Mouse (Mus musculus) kidney, postnatal 36 days (tissue): Measurements from ENCODE around the gene Clcf1.
A peak's percentile ranks its signal among the peaks of the same experiment; 100 is the strongest.
"Not testable (repeated sequence)": the region's sequence is repeated elsewhere in the genome, so short reads cannot be mapped to it uniquely, and the experiment has no call there.

Experiments used
- DNase-seq, 2 experiments: peaks; one replicate each; pipeline ENCODE4 v3.0.0; 2021 to 2022; ENCODE audit warnings: mixed read lengths in 2 of 2

Gene Clcf1

GRCm38 (mm10) chr19:4218784-4219183 is 4.7 kb downstream of the Clcf1 start:
- no peak for DNase-seq

DNA sequence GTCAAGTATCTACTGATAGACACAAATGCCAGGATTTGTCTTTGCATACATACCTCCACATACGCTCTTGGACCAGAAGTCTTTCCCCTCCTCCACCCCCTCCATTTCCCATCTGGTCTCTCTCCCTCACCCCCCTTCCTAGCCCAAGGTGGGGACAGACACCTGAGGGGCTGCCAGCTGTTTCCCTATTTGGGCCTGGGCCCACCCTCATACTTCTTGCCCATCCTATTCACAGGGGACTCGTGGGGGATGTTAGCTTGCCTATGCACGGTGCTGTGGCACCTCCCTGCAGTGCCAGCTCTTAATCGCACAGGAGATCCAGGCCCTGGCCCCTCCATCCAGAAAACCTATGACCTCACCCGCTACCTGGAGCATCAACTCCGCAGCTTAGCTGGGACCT is 5.9 kb downstream of the Clcf1 start:
- no peak for DNase-seq

GRCm38 (mm10) chr19:4220416-4220815 is 6.4 kb downstream of the Clcf1 start:
- no peak for DNase-seq

- DNase-seq = peak; percentile 62 to 66
Observed at GRCm38 (mm10) chr19:4220957-4221743, 7.1 kb downstream of the Clcf1 start.

- peak; percentile 76 to 79 for DNase-seq
Observed at GRCm38 (mm10) chr19:4222165-4222564, 8.1 kb downstream of the Clcf1 start.

GRCm38 (mm10) chr19:4226779-4227178 is 12.7 kb downstream of the Clcf1 start:
- no peak for DNase-seq

- no peak for DNase-seq
Observed at GRCm38 (mm10) chr19:4227446-4227845, 13.4 kb downstream of the Clcf1 start.

GRCm38 (mm10) chr19:4227894-4228678 is 14.0 kb downstream of the Clcf1 start:
- DNase-seq = peak; percentile 76 to 81

DNA sequence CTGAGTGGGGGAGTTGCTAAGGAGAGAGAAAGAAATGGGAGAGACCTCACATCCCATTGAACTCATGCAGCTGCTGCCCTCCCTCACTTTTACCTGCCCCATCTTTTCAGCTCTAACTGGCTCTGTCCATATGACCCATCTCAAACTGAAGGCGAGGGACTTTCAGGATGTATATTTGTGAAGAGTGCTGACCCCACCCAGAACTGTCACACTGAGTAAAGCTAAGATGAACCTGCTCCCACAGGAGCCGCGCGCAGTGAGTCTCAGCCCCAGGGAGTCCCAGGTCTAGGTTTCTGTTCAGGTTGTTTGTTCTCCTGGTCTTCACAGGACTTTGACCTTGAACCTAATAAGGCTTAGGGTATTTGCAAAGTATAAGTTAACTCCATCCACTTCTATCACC is 14.9 kb downstream of the Clcf1 start:
- DNase-seq = no peak

DNA sequence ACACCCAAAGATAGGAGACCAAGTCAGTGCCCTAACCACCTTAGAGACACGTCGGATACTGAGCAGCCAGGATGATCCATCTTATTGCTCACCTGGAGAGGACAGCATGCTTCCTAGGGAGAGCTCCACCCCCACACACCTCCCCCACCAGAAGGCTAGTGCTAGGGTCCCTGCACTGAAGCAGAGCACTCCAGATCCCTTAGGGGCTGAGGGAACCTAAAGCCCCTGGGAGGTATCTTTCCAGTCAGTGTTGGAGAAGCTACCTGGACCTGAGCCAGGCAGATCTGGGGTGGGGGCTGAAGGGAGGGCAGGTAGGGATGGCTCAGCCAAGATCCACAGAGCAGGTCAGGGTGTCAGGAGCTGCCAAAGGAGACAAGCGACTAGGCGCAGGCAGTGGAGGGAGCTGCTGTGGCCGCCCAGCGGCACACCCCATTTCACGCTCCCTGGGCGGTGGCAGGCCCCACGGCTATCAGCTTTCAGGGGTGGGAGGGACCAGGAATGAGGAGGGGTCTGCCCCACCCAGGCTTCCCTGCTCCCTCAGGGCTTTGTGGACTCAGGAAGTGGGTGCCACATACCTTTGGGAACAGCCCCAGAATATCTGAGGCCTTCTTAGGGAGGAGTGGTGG is 15.5 kb downstream of the Clcf1 start:
- DNase-seq = no peak

DNA sequence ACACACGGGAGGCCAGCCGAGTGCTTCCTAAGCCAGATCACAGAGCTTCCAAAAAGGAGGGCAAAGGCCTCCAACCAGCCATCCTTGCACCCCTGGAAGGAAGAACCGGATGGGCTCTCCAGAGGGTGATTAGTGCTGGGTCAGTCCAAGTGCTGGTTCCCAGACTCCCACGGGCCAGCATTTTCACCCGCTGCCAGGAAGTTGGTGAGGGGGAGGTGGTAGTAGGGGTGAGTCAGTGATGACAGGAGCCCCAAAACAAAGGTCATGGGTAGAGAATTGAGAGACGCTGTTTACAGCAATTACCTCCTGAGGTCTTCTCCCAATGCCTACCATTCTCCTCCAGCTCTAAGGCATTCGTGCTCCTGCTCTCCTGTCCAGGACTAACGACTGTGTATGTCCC is 16.4 kb downstream of the Clcf1 start:
- peak; percentile 25 to 39 for DNase-seq

DNA sequence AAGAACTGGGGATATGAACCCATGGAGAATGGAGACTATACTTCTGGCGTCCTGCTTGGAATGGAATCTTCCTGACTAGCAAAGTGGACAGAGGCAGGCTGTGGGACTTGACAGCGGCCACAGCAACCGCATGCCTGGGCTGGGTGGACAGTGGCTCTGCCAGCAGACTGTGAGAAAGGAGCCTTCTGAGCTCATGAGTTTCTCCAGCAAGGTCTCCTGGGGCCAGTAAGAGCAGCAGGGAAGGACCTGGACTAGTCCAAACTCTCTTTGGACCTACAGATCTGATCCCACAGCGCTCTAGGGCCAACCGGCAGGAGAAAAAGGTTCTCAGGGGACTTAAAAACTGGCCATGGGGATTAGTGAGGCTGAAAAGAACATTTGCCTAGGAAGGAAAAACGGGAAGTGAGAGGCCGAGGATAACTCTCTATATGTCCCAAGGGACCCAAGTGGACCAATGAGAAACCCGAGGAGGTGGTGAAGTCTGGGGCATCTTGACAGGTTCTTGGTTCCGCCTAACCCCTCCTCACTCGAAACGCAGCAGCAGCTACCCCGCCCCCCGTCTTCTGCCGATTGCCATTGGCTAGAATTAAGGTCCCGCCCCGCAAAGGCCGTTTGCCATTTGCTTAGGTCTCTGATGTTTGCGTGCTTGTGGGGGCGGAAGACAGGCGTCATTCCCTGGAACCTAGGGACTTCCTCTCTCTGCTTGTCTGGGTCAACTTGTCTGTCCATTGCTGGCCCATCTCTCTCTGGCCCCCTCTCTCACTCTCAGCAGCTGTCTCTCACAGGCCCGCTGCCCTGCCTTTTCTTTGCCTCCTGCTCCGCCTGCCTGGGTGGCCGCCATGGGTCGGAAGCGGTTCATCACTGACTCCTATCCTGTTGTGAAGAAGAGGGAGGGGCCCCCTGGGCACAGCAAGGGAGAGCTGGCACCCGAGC is 17.5 kb downstream of the Clcf1 start, which contains the start of gene Pold4:
Gene Pold4 (plus strand): TSS at position 647 of the 933 bp plus-strand sequence.
- peak; percentile 99 to 100 for DNase-seq

DNA sequence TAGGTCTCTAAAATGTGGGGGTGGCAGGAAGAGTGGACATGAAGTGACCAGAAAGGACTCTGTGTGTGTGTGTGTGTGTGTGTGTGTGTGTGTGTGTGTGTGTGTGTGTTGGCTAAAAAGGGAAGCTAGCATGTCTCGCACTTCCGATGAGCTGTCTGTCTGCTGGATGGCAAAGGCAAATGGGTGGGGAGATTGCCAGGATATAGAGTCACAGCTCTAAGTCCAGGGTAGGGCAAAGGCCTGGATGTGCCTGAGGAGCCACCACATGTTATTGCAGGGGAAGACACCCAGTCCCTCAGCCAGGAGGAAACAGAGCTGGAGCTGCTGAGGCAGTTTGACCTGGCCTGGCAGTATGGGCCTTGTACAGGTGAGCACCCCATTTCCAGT is 18.1 kb downstream of the Clcf1 start:
- peak in 1 of 2 experiments; percentile 76 for DNase-seq

- no peak for DNase-seq
Observed at GRCm38 (mm10) chr19:4232651-4233050, 18.6 kb downstream of the Clcf1 start.

DNA sequence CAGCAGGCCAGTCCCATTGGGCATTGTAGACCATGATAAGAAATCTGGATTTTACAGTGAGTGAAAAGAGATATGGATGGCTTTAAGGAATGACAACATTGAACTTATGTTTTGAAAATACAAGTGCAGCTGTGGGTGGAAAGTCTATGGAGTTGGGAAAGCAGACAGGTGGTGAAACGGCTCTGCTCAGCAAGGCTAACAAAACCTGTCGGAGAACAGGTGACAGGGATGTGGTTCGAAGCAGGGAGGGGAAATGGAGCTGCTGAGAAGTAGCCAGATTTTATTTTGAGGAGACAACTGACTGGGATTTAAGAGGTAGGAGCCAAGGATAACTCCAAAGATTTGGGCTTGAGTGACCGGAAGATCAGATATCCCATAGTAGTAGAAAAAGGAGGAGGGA is 20.5 kb downstream of the Clcf1 start:
- no peak for DNase-seq

GRCm38 (mm10) chr19:4240247-4240668 is 26.2 kb downstream of the Clcf1 start:
- no peak for DNase-seq

- DNase-seq = no peak
Observed at GRCm38 (mm10) chr19:4242416-4242815, 28.4 kb downstream of the Clcf1 start.

- DNase-seq = no peak
Observed at GRCm38 (mm10) chr19:4244775-4245174, 30.7 kb downstream of the Clcf1 start.

DNA sequence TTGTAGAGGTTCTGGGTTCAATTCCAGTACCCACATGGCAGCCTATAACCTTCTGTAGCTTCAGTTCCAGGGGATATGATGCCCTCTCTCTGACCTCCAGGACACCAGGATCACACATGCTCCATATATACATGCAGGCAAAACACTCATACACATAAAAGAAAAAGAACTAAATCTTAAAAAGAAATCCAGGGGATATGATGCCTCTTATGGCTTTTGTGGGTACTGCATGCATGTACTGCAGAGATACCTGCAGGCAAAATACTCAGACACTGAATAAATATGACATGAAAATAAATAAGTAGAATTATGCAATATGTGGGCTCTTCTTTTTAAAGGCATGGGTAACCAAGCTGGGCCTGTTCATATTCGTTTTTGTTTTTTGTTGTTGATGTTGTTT is 33.0 kb downstream of the Clcf1 start:
- no peak for DNase-seq

GRCm38 (mm10) chr19:4248683-4249082 is 34.6 kb downstream of the Clcf1 start:
- not testable (repeated sequence) for DNase-seq

DNA sequence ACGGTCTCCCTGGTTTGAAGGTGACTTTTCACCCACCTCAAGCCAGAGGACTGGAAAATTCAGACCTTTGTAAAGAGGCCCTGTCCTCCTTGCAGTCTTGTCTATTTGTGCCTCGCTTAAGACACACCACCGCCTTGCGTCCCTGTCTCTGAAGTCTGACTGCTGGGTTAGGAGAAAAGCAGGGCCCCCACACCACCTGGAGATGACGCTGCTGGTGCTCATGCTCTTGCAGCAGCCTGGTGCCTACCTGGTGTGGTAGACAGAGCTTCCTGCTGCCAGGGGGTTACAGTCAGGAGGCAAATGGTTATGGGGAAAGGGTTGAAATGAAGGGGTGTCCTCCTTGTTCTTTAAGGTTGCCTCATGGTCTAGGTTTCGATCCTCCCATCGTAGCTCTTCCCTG is 40.2 kb downstream of the Clcf1 start:
- no peak for DNase-seq

GRCm38 (mm10) chr19:4255583-4256162 is 41.6 kb downstream of the Clcf1 start:
- peak in 1 of 2 experiments; percentile 33 for DNase-seq
